Mouse (Mus musculus) kidney, embryonic 14.5 days (tissue): ENCODE measurements around the gene Ccl5. TPM values are rescaled to one million over a fixed set of nuclear protein-coding genes. Genes with fewer than 3 reads are reported as not detected.
"Not testable (repeated sequence)": the region's sequence is repeated elsewhere in the genome, so short reads cannot be mapped to it uniquely, and the experiment has no call there.

Experiments
- ATAC-seq: fragments of 200-750 bp; cut with Nextera tagmentation; 2 replicates; pipeline ENCODE4 v1.8.0; 2017; ENCODE audit warnings: moderate number of reproducible peaks, mild to moderate bottlenecking, moderate TSS enrichment, moderate library complexity; ENCODE audit not compliant: low FRiP score, low TSS enrichment
- H3K27ac ChIP-seq: fragments of 300-500 bp; sonication (generic); 2 replicates; pipeline ENCODE4 v1.5.1; 2014; ENCODE audit warnings: low read depth, mild to moderate bottlenecking, low read length, moderate library complexity, mixed read lengths
- H3K27me3 ChIP-seq: fragments of 300-500 bp; sonication (generic); 2 replicates; pipeline ENCODE4 v1.6.1; 2014; ENCODE audit warnings: mild to moderate bottlenecking, low read length; ENCODE audit not compliant: control insufficient read depth, insufficient read depth
- H3K36me3 ChIP-seq: fragments of 300-500 bp; sonication (generic); 2 replicates; pipeline ENCODE4 v1.6.1; 2014; ENCODE audit warnings: low read length, mixed read lengths; ENCODE audit not compliant: control insufficient read depth, insufficient read depth
- H3K4me1 ChIP-seq: fragments of 300-500 bp; sonication (generic); 2 replicates; pipeline ENCODE4 v1.6.1; 2014; ENCODE audit warnings: low read length, mixed read lengths; ENCODE audit not compliant: control insufficient read depth, insufficient read depth
- H3K4me2 ChIP-seq: fragments of 300-500 bp; sonication (generic); replicated peaks from 2 replicates; pipeline ENCODE4 v1.6.1; 2014; ENCODE audit warnings: low read depth, mild to moderate bottlenecking, low read length
- H3K4me3 ChIP-seq: fragments of 300-500 bp; sonication (generic); 2 replicates; pipeline ENCODE4 v1.5.1; 2014; ENCODE audit warnings: mild to moderate bottlenecking, low read length
- H3K9ac ChIP-seq: fragments of 300-500 bp; sonication (generic); 2 replicates; pipeline ENCODE4 v1.6.1; 2014; ENCODE audit warnings: low read depth, mild to moderate bottlenecking, low read length, moderate library complexity
- H3K9me3 ChIP-seq: fragments of 300-500 bp; sonication (generic); 2 replicates; pipeline ENCODE4 v1.6.1; 2016; ENCODE audit warnings: low read length; ENCODE audit not compliant: control insufficient read depth
- WGBS: fragments of 180-500 bp; shearing (Covaris S2); extraction: QIAGEN DNeasy Blood & Tissue Kit; methylation state at CpG from one replicate; pipeline ENCODE4 v1.1.7; 2014; 5-methylcytosine and 5-hydroxymethylcytosine counted together
- polyA plus RNA-seq: library from polyadenylated mRNA; unstranded; fragments of >200 nt; fragmentation: Nextera tagmentation; extraction: Ambion mirVana; gene quantifications from 2 replicates; pipeline ENCODE4 v1.2.1, GENCODE M21; 2014

Gene Ccl5
- polyA plus RNA-seq, 1 experiment from 2014 or later = not detected

GRCm38 (mm10) chr11:83551037-83551436 lies 20.7 kb upstream of the Ccl5 start:
- WGBS = 87% methylated on average over 7 of the region's 7 CpGs
- not testable (repeated sequence) for H3K9ac ChIP-seq, ATAC-seq, H3K27me3 ChIP-seq, H3K4me3 ChIP-seq, H3K4me2 ChIP-seq, H3K27ac ChIP-seq, H3K9me3 ChIP-seq, H3K36me3 ChIP-seq, H3K4me1 ChIP-seq

- Histone ChIP-seq H3K4me2 (no peak overlapping the region), H3K27me3 (no peaks in the 10 kb centered on the region), H3K9ac (no peak overlapping the region), H3K36me3 (no peaks in the 10 kb centered on the region), H3K9me3 (no peaks in the 10 kb centered on the region), H3K27ac (no peak overlapping the region), H3K4me3 (no peak overlapping the region), H3K4me1 (no peaks in the 10 kb centered on the region)
- 94% methylated on average over 5 of the region's 5 CpGs for WGBS
- ATAC-seq = no peak
Observed at GRCm38 (mm10) chr11:83550186-83550632, 19.9 kb upstream of the Ccl5 start.

GRCm38 (mm10) chr11:83544214-83544613 lies 13.9 kb upstream of the Ccl5 start:
- WGBS = 71% methylated on average over 3 of the region's 3 CpGs
- H3K36me3 ChIP-seq = no peaks in the 10 kb centered on the region

GRCm38 (mm10) chr11:83541415-83541814 lies 11.1 kb upstream of the Ccl5 start:
- no peak for ATAC-seq
- Histone ChIP-seq H3K4me1 (no peaks in the 10 kb centered on the region), H3K27ac (no peak overlapping the region), H3K9ac (no peak overlapping the region), H3K9me3 (no peaks in the 10 kb centered on the region), H3K4me3 (no peak overlapping the region), H3K36me3 (no peaks in the 10 kb centered on the region), H3K27me3 (no peaks in the 10 kb centered on the region), H3K4me2 (no peak overlapping the region)
- 91% methylated on average over 3 of the region's 3 CpGs for WGBS

More at GRCm38 (mm10) chr11:83544214-83544613, 13.9 kb upstream of the Ccl5 start:
- no peak overlapping the region for H3K9ac ChIP-seq
- no peak overlapping the region for H3K4me3 ChIP-seq
- no peak overlapping the region for H3K27ac ChIP-seq
- no peaks in the 10 kb centered on the region for H3K9me3 ChIP-seq
- no peak for ATAC-seq
- no peak overlapping the region for H3K4me2 ChIP-seq
- no peaks in the 10 kb centered on the region for H3K27me3 ChIP-seq
- H3K4me1 ChIP-seq = no peaks in the 10 kb centered on the region

- no peak overlapping the region for H3K4me2 ChIP-seq
- no peak overlapping the region for H3K4me3 ChIP-seq
- H3K4me1 ChIP-seq = no peaks in the 10 kb centered on the region
- H3K27ac ChIP-seq = no peak overlapping the region
- H3K9me3 ChIP-seq = no peaks in the 10 kb centered on the region
- no peaks in the 10 kb centered on the region for H3K27me3 ChIP-seq
- H3K36me3 ChIP-seq = no peaks in the 10 kb centered on the region
- H3K9ac ChIP-seq = no peak overlapping the region
- 98% methylated on average over 2 of the region's 2 CpGs for WGBS
- no peak for ATAC-seq
Observed at GRCm38 (mm10) chr11:83540931-83541330, 10.6 kb upstream of the Ccl5 start.

GRCm38 (mm10) chr11:83538705-83539314 lies 8.5 kb upstream of the Ccl5 start:
- H3K4me3 ChIP-seq = no peak overlapping the region
- no peaks in the 10 kb centered on the region for H3K27me3 ChIP-seq
- H3K9ac ChIP-seq = no peak overlapping the region
- H3K4me1 ChIP-seq = no peaks in the 10 kb centered on the region
- no peaks in the 10 kb centered on the region for H3K36me3 ChIP-seq
- H3K27ac ChIP-seq = no peak overlapping the region; the same call in 1 of the 2 replicates
- WGBS = 55% methylated on average over 3 of the region's 3 CpGs
- no peak overlapping the region for H3K4me2 ChIP-seq
- ATAC-seq = peak; percentile 51; the same call in 1 of the 2 replicates
- no peaks in the 10 kb centered on the region for H3K9me3 ChIP-seq

- no peaks in the 10 kb centered on the region for H3K4me1 ChIP-seq
- ATAC-seq = no peak
- no peaks in the 10 kb centered on the region for H3K27me3 ChIP-seq
- 59% methylated on average over 3 of the region's 3 CpGs for WGBS
- H3K9me3 ChIP-seq = no peaks in the 10 kb centered on the region
- H3K27ac ChIP-seq = no peak overlapping the region
- no peak overlapping the region for H3K4me3 ChIP-seq
- H3K4me2 ChIP-seq = no peak overlapping the region
- H3K9ac ChIP-seq = no peak overlapping the region
- no peaks in the 10 kb centered on the region for H3K36me3 ChIP-seq
Observed at GRCm38 (mm10) chr11:83536831-83537230, 6.5 kb upstream of the Ccl5 start.

- 0 out of 2 replicates have a peak overlapping the region, but pooled peaks have one; percentile 13 for H3K27ac ChIP-seq
- WGBS = 34% methylated on average over 13 of the region's 13 CpGs
- ATAC-seq = peak; percentile 74
- H3K4me3 ChIP-seq = no peak overlapping the region
- H3K9ac ChIP-seq = no peak overlapping the region
- H3K4me1 ChIP-seq = no peaks in the 10 kb centered on the region
- no peak overlapping the region for H3K4me2 ChIP-seq
- no peaks in the 10 kb centered on the region for H3K27me3 ChIP-seq
- H3K9me3 ChIP-seq = no peaks in the 10 kb centered on the region
- H3K36me3 ChIP-seq = no peaks in the 10 kb centered on the region
Observed at GRCm38 (mm10) chr11:83534609-83535423, 4.5 kb upstream of the Ccl5 start.

- no peaks in the 10 kb centered on the region for H3K4me1 ChIP-seq
- ATAC-seq = no peak
- no peak overlapping the region for H3K27ac ChIP-seq
- H3K27me3 ChIP-seq = no peaks in the 10 kb centered on the region
- no peak overlapping the region for H3K9ac ChIP-seq
- H3K4me3 ChIP-seq = no peak overlapping the region
- H3K36me3 ChIP-seq = no peaks in the 10 kb centered on the region
- WGBS = 84% methylated on average over 8 of the region's 8 CpGs
- no peak overlapping the region for H3K4me2 ChIP-seq
- no peaks in the 10 kb centered on the region for H3K9me3 ChIP-seq
Observed at GRCm38 (mm10) chr11:83534143-83534542, 3.8 kb upstream of the Ccl5 start.
